Mouse (Mus musculus): ENCODE data around the gene Mmp19.

DNA sequence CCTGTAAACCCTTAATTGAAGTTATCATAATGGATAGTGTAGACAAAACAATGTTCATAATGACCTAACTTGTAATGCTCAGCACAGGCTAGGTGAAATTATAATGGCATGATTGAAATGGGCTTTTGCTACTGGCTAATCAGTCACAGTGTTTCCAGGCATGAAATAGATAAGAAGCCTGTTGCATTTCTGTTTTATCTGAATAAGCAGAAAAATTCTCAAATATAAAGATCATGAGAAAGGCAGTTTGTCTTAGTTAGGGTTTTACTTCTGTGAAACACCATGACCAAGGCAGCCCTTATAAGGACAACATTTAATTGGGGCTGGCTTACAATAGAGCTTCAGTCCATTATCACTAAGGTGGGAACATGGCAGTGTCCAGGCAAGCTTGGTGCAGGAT is 49.9 kb downstream of the Mmp19 start:
- TF ChIP-seq GATA1 (IDR thresholded peaks at IDR 0.05; ENCODE audit: low read length): no peak
- no peak for TF ChIP-seq TAL1 (IDR thresholded peaks at IDR 0.05; ENCODE audit: low read length)

Data from erythroblast, embryonic 14.5 days (primary cell).